Mouse (Mus musculus) testis, adult 2 months (tissue): ENCODE results near the gene Gm20388.

ENCODE experiments used
- CTCF ChIP-seq: fragments of 200-500 bp; IDR thresholded peaks from 2 replicates; pipeline ENCODE4 v1.5.1; 2012; ENCODE audit warnings: low read depth, mild to moderate bottlenecking, inconsistent platforms, low read length, moderate library complexity; ENCODE audit not compliant: control insufficient read depth, insufficient read depth, insufficient replicate concordance
- POLR2A ChIP-seq: fragments of 200-500 bp; IDR thresholded peaks from 2 replicates; pipeline ENCODE4 v1.6.1; 2012; ENCODE audit warnings: low read depth, mild to moderate bottlenecking, inconsistent platforms, low read length, moderate library complexity; ENCODE audit not compliant: control insufficient read depth

DNA sequence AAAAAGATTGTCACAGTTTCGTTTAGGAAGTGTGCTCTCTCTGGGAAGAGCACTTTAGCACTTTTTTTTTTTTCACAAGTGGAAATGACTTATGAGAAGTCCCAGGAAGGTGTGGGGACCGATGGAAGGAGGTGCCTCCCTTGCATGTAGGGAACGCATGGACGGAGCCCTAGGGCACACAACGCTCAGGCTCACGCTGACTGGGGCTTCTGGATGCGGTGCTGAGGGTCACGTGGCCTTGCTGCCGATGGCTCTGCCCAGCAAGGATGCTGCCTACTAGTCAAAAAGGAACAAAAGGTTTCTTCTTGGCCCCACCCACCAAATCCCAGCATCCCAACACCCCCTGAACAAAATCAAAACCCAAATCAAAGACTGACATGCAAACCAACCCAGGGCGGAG, 2718.7 kb downstream of the Gm20388 start:
- TF ChIP-seq CTCF (no peak), POLR2A (no peak)
